Mouse (Mus musculus) ES-E14 (cell line): ENCODE results near the gene Myo1b. TPM values are rescaled to one million over a fixed set of nuclear protein-coding genes. Genes with fewer than 3 reads are reported as not detected.

Experiments
- DNase-seq: peaks from one replicate; pipeline ENCODE4 v3.0.0-alpha.2; 2013; ENCODE audit warnings: low read depth, low spot score
- H3K27ac ChIP-seq: 2 replicates; pipeline ENCODE4 v1.5.1; 2012; ENCODE audit warnings: low read depth, mild to moderate bottlenecking, low read length, moderate library complexity, mixed read lengths; ENCODE audit not compliant: poor library complexity, insufficient read depth, severe bottlenecking
- H3K36me3 ChIP-seq: 2 replicates; pipeline ENCODE4 v1.6.1; 2012; ENCODE audit warnings: mild to moderate bottlenecking, low read length, moderate library complexity, mixed read lengths; ENCODE audit not compliant: control insufficient read depth, poor library complexity, insufficient read depth, severe bottlenecking
- H3K4me1 ChIP-seq, 2 experiments: fragments of 150-350 bp in 1 of 2; sonication (generic) in 1 of 2; 2 replicates each; pipeline ENCODE4 v1.6.1; 2012; ENCODE audit warnings: low read length in 2 of 2, mild to moderate bottlenecking in 1 of 2, mixed read lengths in 1 of 2; ENCODE audit not compliant: control insufficient read depth in 2 of 2, insufficient read depth in 2 of 2, poor library complexity in 1 of 2
- H3K4me3 ChIP-seq, 2 experiments: fragments of 150-350 bp in 1 of 2; sonication (generic) in 1 of 2; 2 replicates each; pipeline ENCODE4 v1.5.1; 2012; ENCODE audit warnings: low read length in 2 of 2, low read depth in 1 of 2, mild to moderate bottlenecking in 1 of 2, mixed read lengths in 1 of 2; ENCODE audit not compliant: insufficient read depth in 1 of 2, poor library complexity in 1 of 2, severe bottlenecking in 1 of 2
- H3K9ac ChIP-seq: 2 replicates; pipeline ENCODE4 v1.6.1; 2012; ENCODE audit warnings: low read depth, mild to moderate bottlenecking, low read length, mixed read lengths; ENCODE audit not compliant: poor library complexity, insufficient read depth, severe bottlenecking
- H3K9me3 ChIP-seq: fragments of 150-350 bp; sonication (generic); 2 replicates; pipeline ENCODE4 v1.6.1; 2012; ENCODE audit warnings: low read depth, mild to moderate bottlenecking, low read length; ENCODE audit not compliant: control insufficient read depth, insufficient read depth
- CHD2 ChIP-seq: IDR thresholded peaks from 2 replicates; pipeline ENCODE4 v1.6.1; 2014; ENCODE audit warnings: mild to moderate bottlenecking, low read depth, low read length, inconsistent platforms
- HCFC1 ChIP-seq: IDR thresholded peaks from 2 replicates; pipeline ENCODE4 v1.6.1; 2012; ENCODE audit warnings: low read length, inconsistent platforms, borderline replicate concordance; ENCODE audit not compliant: insufficient read depth
- MAFK ChIP-seq: IDR thresholded peaks from 2 replicates; pipeline ENCODE4 v1.6.1; 2014; ENCODE audit warnings: mild to moderate bottlenecking, low read depth, low read length, inconsistent platforms; ENCODE audit not compliant: insufficient read depth
- ZC3H11A ChIP-seq: IDR thresholded peaks from 2 replicates; pipeline ENCODE4 v1.6.1; 2012; ENCODE audit warnings: low read depth, mild to moderate bottlenecking, inconsistent platforms, low read length, borderline replicate concordance
- ZNF384 ChIP-seq: IDR thresholded peaks from 2 replicates; pipeline ENCODE4 v1.6.1; 2012; ENCODE audit warnings: low read depth, low read length, inconsistent platforms
- in situ Hi-C, 2 experiments: fragments of 600-800 bp; cut with MboI; formaldehyde crosslinking; loops; one replicate each; pipeline ENCODE4 v1.15.1; 2025; ENCODE audit warnings: low sequenced_read_pairs in 2 of 2, inconsistent platforms in 1 of 2; ENCODE audit not compliant: unreplicated experiment in 2 of 2
- total RNA-seq: library from RNA; depleted of rRNA; stranded (reverse); fragments of 300-350 nt; gene quantifications from 2 replicates; pipeline ENCODE4 v1.2.3, GENCODE M21; 2012

The Myo1b gene
- total RNA-seq, 1 experiment = 26.0 TPM

- peak; percentile 85 for DNase-seq
- peak overlapping the region; percentile 89 to 95 for H3K4me3 ChIP-seq
- no peaks in the 10 kb centered on the region for H3K9me3 ChIP-seq
- H3K4me1 ChIP-seq = peaks cover 0 to 13% of the 10 kb centered on the region in 2 experiments; a peak in 2 of 4 replicates
- no peaks in the 10 kb centered on the region for H3K36me3 ChIP-seq
- H3K27ac ChIP-seq = peak overlapping the region; percentile 14; the same call in 1 of the 2 replicates
- in situ Hi-C loops = no loop called here
- H3K9ac ChIP-seq = peak overlapping the region; percentile 89
- TF ChIP-seq ZNF384 (no peak), HCFC1 (no peak), CHD2 (no peak), ZC3H11A (no peak), MAFK (no peak)
These were observed 758 bp downstream of the Myo1b start for GRCm38 (mm10) chr1:51915051-51915575.

- H3K36me3 ChIP-seq = no peaks in the 10 kb centered on the region
- no peak for TF ChIP-seq HCFC1
- no peak for TF ChIP-seq MAFK
- TF ChIP-seq ZC3H11A = no peak
- no peak for TF ChIP-seq CHD2
- TF ChIP-seq ZNF384 = no peak
- no peak overlapping the region for H3K4me3 ChIP-seq
- no peaks in the 10 kb centered on the region for H3K9me3 ChIP-seq
- no peak overlapping the region for H3K27ac ChIP-seq
- H3K4me1 ChIP-seq = peaks cover 0 to 17% of the 10 kb centered on the region in 2 experiments; a peak in 2 of 4 replicates
- H3K9ac ChIP-seq = no peak overlapping the region
- no peak for DNase-seq
- in situ Hi-C loops = no loop called here
These were observed 1.8 kb downstream of the Myo1b start for GRCm38 (mm10) chr1:51914095-51914494.

GRCm38 (mm10) chr1:51913071-51913814 is 2.6 kb downstream of the Myo1b start:
- in situ Hi-C loops = no loop called here
- H3K9me3 ChIP-seq = no peaks in the 10 kb centered on the region
- peaks cover 0 to 21% of the 10 kb centered on the region in 2 experiments; a peak in 2 of 4 replicates for H3K4me1 ChIP-seq
- TF ChIP-seq ZC3H11A (no peak), HCFC1 (no peak), ZNF384 (no peak), MAFK (peak; percentile 38; the same call in 1 of the 2 replicates)
- H3K36me3 ChIP-seq = no peaks in the 10 kb centered on the region
- no peak for DNase-seq
- H3K4me3 ChIP-seq = no peak overlapping the region
- H3K27ac ChIP-seq = no peak overlapping the region
- no peak overlapping the region for H3K9ac ChIP-seq

GRCm38 (mm10) chr1:51911331-51911730 is 4.5 kb downstream of the Myo1b start:
- Histone ChIP-seq H3K27ac (no peak overlapping the region), H3K9me3 (no peaks in the 10 kb centered on the region), H3K4me3 (no peak overlapping the region), H3K36me3 (no peaks in the 10 kb centered on the region), H3K4me1 (peaks cover 10 to 31% of the 10 kb centered on the region in 2 experiments), H3K9ac (no peak overlapping the region)
- in situ Hi-C loops = no loop called here
- DNase-seq = no peak
- TF ChIP-seq MAFK (no peak), ZNF384 (no peak), HCFC1 (no peak), CHD2 (no peak)
